Mouse (Mus musculus): ENCODE results near the gene Bmpr2. TPM values are rescaled to one million over a fixed set of nuclear protein-coding genes. Genes with fewer than 3 reads are reported as not detected.

Bmpr2 gene
- polyA plus RNA-seq, 1 experiment from 2014 or later, result 7.0 TPM

DNA sequence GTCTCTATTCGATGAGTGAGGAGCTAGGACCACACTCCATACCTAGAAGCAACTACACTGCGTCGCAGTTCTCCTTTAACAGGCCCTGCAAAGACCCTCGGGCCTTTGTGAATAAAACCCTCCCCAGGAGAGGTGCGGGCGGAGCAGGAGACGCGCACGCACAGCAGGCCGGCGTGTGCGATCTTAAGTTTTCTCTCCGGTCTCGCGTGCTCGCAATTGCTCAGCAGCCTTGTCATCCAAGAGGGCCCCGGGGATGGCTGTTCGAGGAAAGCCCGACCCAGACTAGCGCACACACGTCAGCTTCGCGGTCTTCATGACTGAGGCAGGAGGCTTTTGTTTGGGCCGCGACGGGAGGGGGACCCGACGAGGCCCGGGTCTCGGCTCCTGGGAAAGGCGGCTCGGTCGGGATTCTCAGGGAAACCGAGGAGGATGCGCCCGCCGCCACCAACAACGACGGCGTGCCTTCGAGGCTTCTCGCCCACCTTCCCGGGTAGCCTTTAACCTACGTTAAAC lies 493 bp upstream of the Bmpr2 start:
- WGBS, result under 1% methylated on average over 44 of the region's 44 CpGs
- peak; percentile 82 for DNase-seq (ENCODE audit: low spot score)

DNA sequence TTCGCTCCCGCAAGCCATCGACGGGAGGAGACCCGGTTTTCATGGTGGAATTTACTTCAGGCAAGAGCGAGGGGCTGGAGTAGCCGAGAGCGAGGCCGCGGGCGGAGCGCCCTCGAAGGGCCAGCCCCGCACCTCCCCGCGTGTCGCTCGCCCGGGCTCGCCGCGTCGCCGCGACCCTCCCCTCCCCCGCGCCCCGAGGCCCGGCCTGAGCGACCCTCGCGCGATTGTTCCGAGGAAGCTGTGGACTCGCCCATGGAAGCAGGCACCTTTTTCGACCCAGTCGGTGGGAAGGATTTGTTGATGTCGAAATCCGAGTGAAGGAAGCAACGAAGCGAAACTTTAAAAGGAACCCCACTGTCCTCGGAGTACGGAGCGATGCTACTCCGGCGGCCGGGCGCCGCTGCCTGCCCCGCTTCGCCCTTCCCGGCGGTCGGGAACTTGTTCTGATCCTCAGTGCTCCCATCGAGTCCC lies 616 bp downstream of the Bmpr2 start:
- WGBS, result under 1% methylated on average over 55 of the region's 55 CpGs
- Histone ChIP-seq H3K4me1 (peaks cover 10% of the 10 kb centered on the region; the same call in 1 of the 2 replicates), H3K27me3 (ENCODE audit: insufficient read depth, poor library complexity, severe bottlenecking) (no peaks in the 10 kb centered on the region), H3K27ac (peak overlapping the region; percentile 99), H3K36me3 (peaks cover 9% of the 10 kb centered on the region; the same call in 1 of the 2 replicates), H3K4me3 (peak overlapping the region; percentile 93), H3K9me3 (no peaks in the 10 kb centered on the region)
- DNase-seq (ENCODE audit: low spot score), result no peak

More for the DNA sequence above, 493 bp upstream of the Bmpr2 start:
- peak overlapping the region; percentile 93 for H3K4me3 ChIP-seq
- H3K4me1 ChIP-seq, result peaks cover 10% of the 10 kb centered on the region; the same call in 1 of the 2 replicates
- no peaks in the 10 kb centered on the region for H3K9me3 ChIP-seq
- peak overlapping the region; percentile 99 for H3K27ac ChIP-seq
- no peaks in the 10 kb centered on the region for H3K27me3 ChIP-seq (ENCODE audit: insufficient read depth, poor library complexity, severe bottlenecking)
- H3K36me3 ChIP-seq, result no peaks in the 10 kb centered on the region

DNA sequence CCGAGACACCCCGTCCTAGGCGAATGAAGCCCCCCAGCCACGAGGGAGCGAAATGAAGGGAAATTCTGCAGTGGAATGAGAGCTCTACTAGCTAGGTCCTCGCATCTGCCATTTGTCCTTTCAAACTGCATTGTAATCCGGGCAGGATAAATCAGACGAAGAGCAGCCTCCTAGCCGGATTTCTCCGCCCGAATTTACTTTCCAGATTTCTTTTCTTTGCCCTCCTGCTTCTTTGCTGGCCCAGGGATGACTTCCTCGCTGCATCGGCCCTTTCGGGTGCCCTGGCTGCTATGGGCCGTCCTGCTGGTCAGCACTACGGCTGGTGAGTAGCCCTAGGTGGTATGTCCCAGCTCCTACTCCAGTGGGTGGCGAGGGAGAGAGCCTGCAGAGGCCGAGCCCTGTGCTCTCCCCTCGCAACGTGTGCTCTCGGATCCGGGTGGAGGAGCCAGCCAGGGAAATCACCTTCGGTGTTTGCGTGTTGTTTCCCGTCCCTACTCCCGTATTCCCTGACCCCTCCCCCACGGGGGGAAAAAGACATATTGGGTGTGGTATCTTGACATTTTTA lies 1.3 kb downstream of the Bmpr2 start:
- Histone ChIP-seq H3K27ac (peak overlapping the region; percentile 99), H3K4me1 (peaks cover 10% of the 10 kb centered on the region; the same call in 1 of the 2 replicates), H3K27me3 (ENCODE audit: insufficient read depth, poor library complexity, severe bottlenecking) (no peaks in the 10 kb centered on the region), H3K9me3 (no peaks in the 10 kb centered on the region), H3K36me3 (peaks cover 14% of the 10 kb centered on the region; the same call in 1 of the 2 replicates), H3K4me3 (peak overlapping the region; percentile 93)
- WGBS, result under 1% methylated on average over 27 of the region's 27 CpGs
- DNase-seq (ENCODE audit: low spot score), result peak; percentile 87

- peaks cover 10% of the 10 kb centered on the region; the same call in 1 of the 2 replicates for H3K4me1 ChIP-seq
- H3K27ac ChIP-seq, result no peak overlapping the region
- H3K27me3 ChIP-seq (ENCODE audit: insufficient read depth, poor library complexity, severe bottlenecking), result no peaks in the 10 kb centered on the region
- peaks cover 14% of the 10 kb centered on the region; the same call in 1 of the 2 replicates for H3K36me3 ChIP-seq
- no peaks in the 10 kb centered on the region for H3K9me3 ChIP-seq
- H3K4me3 ChIP-seq, result peak overlapping the region; percentile 93
- 5% methylated on average over 4 of the region's 4 CpGs for WGBS
- no peak for DNase-seq (ENCODE audit: low spot score)
Measured at GRCm38 (mm10) chr1:59765279-59765678, 2.1 kb downstream of the Bmpr2 start.

DNA sequence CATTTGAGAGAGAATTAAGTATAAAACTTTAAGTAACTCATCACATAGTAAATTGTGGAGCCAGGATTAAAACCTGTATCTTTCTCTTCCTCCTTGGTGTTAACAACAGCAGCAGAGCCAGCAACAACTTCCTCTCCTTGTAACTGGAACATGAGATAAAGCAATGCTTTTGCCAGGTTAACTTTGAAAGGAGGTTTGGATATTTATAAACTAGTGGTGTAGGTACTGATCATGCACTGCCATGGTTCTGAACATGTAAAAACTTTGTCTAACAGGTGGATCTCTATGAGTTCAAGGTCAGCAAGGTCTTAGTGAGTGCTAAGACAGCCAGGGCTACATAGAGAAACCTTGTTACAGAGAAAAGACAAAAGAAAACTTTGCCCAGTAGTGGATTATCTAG lies 3.4 kb downstream of the Bmpr2 start:
- Histone ChIP-seq H3K27ac (no peak overlapping the region), H3K4me3 (peak overlapping the region; percentile 93), H3K4me1 (peaks cover 10% of the 10 kb centered on the region; the same call in 1 of the 2 replicates), H3K36me3 (peaks cover 14% of the 10 kb centered on the region; the same call in 1 of the 2 replicates), H3K9me3 (no peaks in the 10 kb centered on the region), H3K27me3 (ENCODE audit: insufficient read depth, poor library complexity, severe bottlenecking) (no peaks in the 10 kb centered on the region)
- no peak for DNase-seq (ENCODE audit: low spot score)

GRCm38 (mm10) chr1:59771871-59772270 lies 8.7 kb downstream of the Bmpr2 start:
- Histone ChIP-seq H3K4me3 (no peak overlapping the region), H3K36me3 (peaks cover 14% of the 10 kb centered on the region; the same call in 1 of the 2 replicates), H3K4me1 (peaks cover 3% of the 10 kb centered on the region; the same call in 1 of the 2 replicates), H3K27ac (no peak overlapping the region), H3K27me3 (ENCODE audit: insufficient read depth, poor library complexity, severe bottlenecking) (no peaks in the 10 kb centered on the region), H3K9me3 (no peaks in the 10 kb centered on the region)
- WGBS, result 75% methylated on average over 3 of the region's 3 CpGs
- no peak for DNase-seq (ENCODE audit: low spot score)

- Histone ChIP-seq H3K4me1 (no peaks in the 10 kb centered on the region), H3K36me3 (peaks cover 11% of the 10 kb centered on the region; the same call in 1 of the 2 replicates), H3K27ac (no peak overlapping the region), H3K27me3 (ENCODE audit: insufficient read depth, poor library complexity, severe bottlenecking) (no peaks in the 10 kb centered on the region), H3K9me3 (no peaks in the 10 kb centered on the region), H3K4me3 (no peak overlapping the region)
- WGBS, result 70% methylated on average over 1 of the region's 1 CpGs
- no peak for DNase-seq (ENCODE audit: low spot score)
Measured at GRCm38 (mm10) chr1:59781080-59781479, 17.9 kb downstream of the Bmpr2 start.

- Histone ChIP-seq H3K36me3 (peaks cover 9% of the 10 kb centered on the region; the same call in 1 of the 2 replicates), H3K27me3 (ENCODE audit: insufficient read depth, poor library complexity, severe bottlenecking) (no peaks in the 10 kb centered on the region), H3K4me3 (no peak overlapping the region), H3K9me3 (no peaks in the 10 kb centered on the region), H3K4me1 (no peaks in the 10 kb centered on the region), H3K27ac (no peak overlapping the region)
- 75% methylated on average over 6 of the region's 6 CpGs for WGBS
- no peak for DNase-seq (ENCODE audit: low spot score)
Measured at GRCm38 (mm10) chr1:59788975-59789374, 25.8 kb downstream of the Bmpr2 start.

- Histone ChIP-seq H3K27ac (no peak overlapping the region), H3K4me1 (no peaks in the 10 kb centered on the region), H3K36me3 (peaks cover 8% of the 10 kb centered on the region; the same call in 1 of the 2 replicates), H3K4me3 (no peak overlapping the region), H3K27me3 (ENCODE audit: insufficient read depth, poor library complexity, severe bottlenecking) (no peaks in the 10 kb centered on the region), H3K9me3 (no peaks in the 10 kb centered on the region)
- WGBS, result 85% methylated on average over 5 of the region's 5 CpGs
- DNase-seq (ENCODE audit: low spot score), result no peak
Measured at GRCm38 (mm10) chr1:59789741-59790140, 26.5 kb downstream of the Bmpr2 start.

DNA sequence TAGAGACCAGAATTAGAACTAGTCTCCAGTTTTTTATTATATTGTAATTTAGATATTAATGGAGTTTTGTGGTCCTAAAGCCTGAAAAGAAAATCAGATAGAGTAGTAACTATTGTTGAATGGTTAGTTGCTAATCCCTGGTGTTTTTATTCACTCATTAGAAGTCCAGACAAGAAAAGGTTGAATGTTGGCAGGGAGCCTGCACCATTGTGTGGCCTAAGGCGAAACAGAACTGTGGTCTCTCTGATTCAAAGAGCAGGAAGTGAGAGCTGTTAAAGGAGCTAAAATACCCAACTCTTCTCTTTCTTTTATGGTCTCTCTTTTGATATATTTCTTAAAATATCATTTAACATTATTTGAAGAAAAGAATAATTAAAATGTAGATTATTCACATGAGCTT lies 32.1 kb downstream of the Bmpr2 start:
- DNase-seq (ENCODE audit: low spot score), result no peak

DNA sequence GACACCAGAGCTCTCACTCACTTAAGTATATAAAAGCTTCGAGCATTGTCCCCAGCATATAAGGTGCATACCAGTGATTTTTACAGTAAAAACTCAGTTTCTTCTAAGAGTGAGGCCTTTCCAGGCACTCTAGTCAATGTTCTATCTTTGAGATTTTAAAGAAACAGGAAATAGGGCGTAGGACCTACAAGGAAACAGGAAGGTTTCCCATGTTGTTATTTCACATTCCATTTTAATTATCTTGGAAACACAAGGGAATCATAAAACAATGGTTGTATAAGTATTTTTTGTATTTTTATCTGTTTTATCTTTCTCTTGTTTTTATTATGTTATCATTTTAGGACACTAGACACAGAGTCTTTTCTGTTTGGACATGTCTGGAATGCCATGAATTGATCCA lies 34.7 kb downstream of the Bmpr2 start:
- Histone ChIP-seq H3K27me3 (ENCODE audit: insufficient read depth, poor library complexity, severe bottlenecking) (no peaks in the 10 kb centered on the region), H3K4me3 (no peak overlapping the region), H3K4me1 (no peaks in the 10 kb centered on the region), H3K27ac (no peak overlapping the region), H3K9me3 (no peaks in the 10 kb centered on the region), H3K36me3 (peaks cover 4% of the 10 kb centered on the region; the same call in 1 of the 2 replicates)
- WGBS, result 72% methylated on average over 2 of the region's 2 CpGs
- no peak for DNase-seq (ENCODE audit: low spot score)

More for the DNA sequence above, 32.1 kb downstream of the Bmpr2 start:
- Histone ChIP-seq H3K9me3 (no peaks in the 10 kb centered on the region), H3K4me1 (no peaks in the 10 kb centered on the region), H3K4me3 (no peak overlapping the region), H3K27ac (no peak overlapping the region), H3K27me3 (ENCODE audit: insufficient read depth, poor library complexity, severe bottlenecking) (no peaks in the 10 kb centered on the region), H3K36me3 (peaks cover 4% of the 10 kb centered on the region; the same call in 1 of the 2 replicates)
- 75% methylated on average over 1 of the region's 1 CpGs for WGBS

- peaks cover 10% of the 10 kb centered on the region for H3K4me1 ChIP-seq
- H3K27ac ChIP-seq, result no peak overlapping the region
- H3K27me3 ChIP-seq (ENCODE audit: insufficient read depth, poor library complexity, severe bottlenecking), result no peaks in the 10 kb centered on the region
- H3K36me3 ChIP-seq, result no peaks in the 10 kb centered on the region
- H3K9me3 ChIP-seq, result no peaks in the 10 kb centered on the region
- H3K4me3 ChIP-seq, result no peak overlapping the region
- 40% methylated on average over 2 of the region's 2 CpGs for WGBS
- no peak for DNase-seq (ENCODE audit: low spot score)
Measured at GRCm38 (mm10) chr1:59804363-59804762, 41.2 kb downstream of the Bmpr2 start.

DNA sequence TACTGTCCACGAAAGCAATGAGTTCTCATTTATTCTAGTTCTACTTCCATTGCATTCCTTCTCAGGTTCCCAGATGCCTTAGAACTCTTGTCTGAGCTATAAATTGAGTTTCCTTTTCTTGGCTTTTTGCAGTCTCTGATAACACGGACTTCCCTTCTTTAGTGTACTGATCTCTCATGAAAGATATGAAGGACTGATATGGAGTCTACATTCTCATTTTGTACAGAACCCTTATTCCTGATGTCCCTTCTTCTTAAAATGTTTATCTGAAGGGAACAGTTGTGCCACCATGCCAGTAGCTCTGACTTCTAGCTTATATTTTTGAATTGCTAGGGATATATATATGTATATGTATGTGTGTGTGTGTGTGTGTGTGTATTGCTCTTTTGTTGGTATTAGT lies 46.7 kb downstream of the Bmpr2 start:
- WGBS, result 70% methylated on average over 2 of the region's 2 CpGs

More for the DNA sequence above, 46.7 kb downstream of the Bmpr2 start:
- no peak overlapping the region for H3K27ac ChIP-seq
- DNase-seq (ENCODE audit: low spot score), result no peak
- H3K4me3 ChIP-seq, result no peak overlapping the region
- no peaks in the 10 kb centered on the region for H3K9me3 ChIP-seq
- peaks cover 6% of the 10 kb centered on the region; the same call in 1 of the 2 replicates for H3K36me3 ChIP-seq
- no peaks in the 10 kb centered on the region for H3K4me1 ChIP-seq
- no peaks in the 10 kb centered on the region for H3K27me3 ChIP-seq (ENCODE audit: insufficient read depth, poor library complexity, severe bottlenecking)

Data from heart, embryonic 10.5 days (tissue).